Mouse (Mus musculus) spleen, postnatal 36 days (tissue): ENCODE data around the gene Wrb.
A peak's percentile ranks its signal among the peaks of the same experiment; 100 is the strongest.

ENCODE experiments used
- DNase-seq, 2 experiments: peaks; one replicate each; pipeline ENCODE4 v3.0.0; 2022; ENCODE audit warnings: low spot score in 2 of 2, mixed read lengths in 1 of 2

Gene Wrb

DNA sequence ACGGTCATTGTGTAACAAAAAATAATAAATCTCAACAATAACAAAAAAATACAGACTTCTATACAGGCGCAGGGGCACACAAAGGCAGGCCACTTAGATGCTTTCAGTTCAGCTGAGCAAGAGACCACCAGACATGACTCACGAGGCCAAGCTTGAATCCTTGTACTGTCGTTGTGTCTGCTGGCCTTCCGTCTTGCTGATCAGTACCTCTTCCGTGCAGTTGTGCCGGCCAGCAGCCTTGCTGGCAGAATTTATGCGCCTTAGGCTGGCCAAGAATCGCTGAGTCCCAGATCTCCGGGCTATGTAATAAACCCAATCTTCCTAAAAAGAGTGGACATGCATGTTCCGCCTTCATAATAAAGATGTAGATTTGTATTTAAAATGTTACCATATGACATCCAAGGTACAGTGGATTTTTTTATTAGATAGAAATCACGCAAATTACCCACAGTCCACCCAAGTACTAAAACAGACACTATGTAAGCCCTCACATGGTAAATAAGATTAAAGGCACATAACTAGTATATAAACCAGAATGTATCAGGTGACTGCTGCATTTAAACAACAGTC lies 13.4 kb downstream of the Wrb start:
- DNase-seq = no peak

GRCm38 (mm10) chr16:96159091-96159731 lies 14.0 kb downstream of the Wrb start:
- DNase-seq = peak in 1 of 2 experiments; percentile 22

- no peak for DNase-seq
These were observed 14.7 kb downstream of the Wrb start for GRCm38 (mm10) chr16:96159794-96160346.

- DNase-seq = no peak
These were observed 15.7 kb downstream of the Wrb start for GRCm38 (mm10) chr16:96160927-96161326.

DNA sequence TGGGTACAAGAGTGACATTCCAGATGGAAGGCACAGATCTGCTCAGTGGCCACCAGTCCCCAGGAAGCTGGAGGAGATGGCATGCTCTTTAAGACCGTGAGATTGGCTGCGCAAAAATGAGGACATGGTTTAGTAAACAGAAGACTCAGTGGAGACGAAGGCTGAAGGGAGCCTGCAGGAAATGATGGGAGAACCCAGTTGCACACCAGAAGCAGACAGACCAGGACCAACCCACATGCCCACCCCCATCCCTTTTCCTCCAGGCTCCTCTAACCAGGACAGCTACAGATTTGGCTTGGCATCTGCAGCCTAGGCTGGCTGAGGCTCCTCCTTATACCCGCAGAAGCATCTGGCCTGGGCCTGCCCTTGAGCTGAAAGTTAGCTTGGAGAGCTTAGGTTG lies 16.1 kb downstream of the Wrb start:
- DNase-seq = no peak

GRCm38 (mm10) chr16:96165723-96166264 lies 20.6 kb downstream of the Wrb start:
- DNase-seq = no peak

- no peak for DNase-seq
These were observed 23.6 kb downstream of the Wrb start for GRCm38 (mm10) chr16:96168837-96169236.

GRCm38 (mm10) chr16:96173648-96174047 lies 28.4 kb downstream of the Wrb start:
- DNase-seq = no peak

DNA sequence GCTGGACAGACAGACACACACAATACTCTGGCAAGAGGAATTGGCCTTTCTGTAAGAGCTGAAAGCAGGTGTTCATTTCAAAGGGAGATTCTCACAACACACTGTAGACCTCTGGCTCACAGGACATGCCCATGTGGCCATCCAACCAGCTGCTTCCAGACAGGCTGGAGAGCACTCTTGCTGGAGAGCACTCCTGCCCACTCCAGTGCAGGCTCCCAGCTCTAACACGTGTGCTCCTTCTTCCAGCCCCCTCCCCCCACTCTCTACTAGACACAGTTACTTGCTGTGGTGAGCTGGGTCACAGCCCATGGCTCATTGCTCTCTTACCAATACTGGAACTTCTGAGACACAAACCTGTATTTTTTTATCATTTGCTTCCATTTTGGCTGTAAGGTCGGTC lies 30.2 kb downstream of the Wrb start:
- DNase-seq = no peak

- no peak for DNase-seq
These were observed 33.9 kb downstream of the Wrb start for GRCm38 (mm10) chr16:96179156-96179555.

- no peak for DNase-seq
These were observed 42.4 kb downstream of the Wrb start for GRCm38 (mm10) chr16:96187619-96188018.

- DNase-seq = peak; percentile 90 to 91
These were observed 46.6 kb downstream of the Wrb start, which contains the start of gene Lca5l for GRCm38 (mm10) chr16:96191531-96192506. Gene Lca5l (minus strand): TSS chr16:96192271.

DNA sequence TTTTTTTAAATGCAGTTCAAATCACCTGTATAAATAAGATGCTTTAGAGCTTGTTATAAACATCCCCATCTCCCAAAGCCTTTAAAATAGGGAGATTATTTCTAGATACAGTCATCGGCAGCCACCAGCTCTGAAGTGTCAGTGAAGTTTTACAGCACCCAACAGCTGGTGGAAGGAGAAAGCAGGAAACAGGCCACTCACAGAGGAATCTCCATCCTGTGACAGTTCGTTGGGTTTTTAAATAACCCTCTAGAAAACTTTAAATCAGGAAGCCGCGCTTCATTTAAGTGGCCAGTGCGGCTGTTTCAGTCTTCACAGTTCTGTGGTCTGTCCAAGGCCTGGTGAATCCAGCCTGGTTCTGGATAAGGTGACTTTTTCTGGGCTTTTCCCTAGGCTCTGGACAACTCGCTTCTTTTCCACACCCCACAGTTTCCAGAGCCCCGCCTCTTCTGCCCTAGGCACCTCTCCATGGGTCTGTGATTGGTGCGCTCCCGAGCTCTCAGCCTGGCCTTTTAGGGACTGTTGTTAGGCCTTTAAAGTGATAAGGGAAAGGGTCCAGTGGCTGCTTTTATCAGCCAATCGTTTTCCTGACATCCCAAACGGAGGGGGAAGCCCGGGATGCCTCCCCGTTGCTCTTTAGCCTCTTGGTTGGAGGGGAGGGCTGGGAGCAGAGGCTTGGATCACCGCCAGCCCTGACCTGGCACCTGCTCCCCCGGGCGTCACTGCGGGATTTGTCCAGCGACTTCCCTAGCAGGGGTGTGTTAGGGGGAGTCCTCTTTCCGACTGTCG lies 54.9 kb downstream of the Wrb start, which contains the start of gene Sh3bgr:
Gene Sh3bgr (plus strand): TSS at position 538 of the 789 bp plus-strand sequence.
- no peak for DNase-seq

- DNase-seq = no peak
These were observed 55.5 kb downstream of the Wrb start for GRCm38 (mm10) chr16:96200702-96201028.

DNA sequence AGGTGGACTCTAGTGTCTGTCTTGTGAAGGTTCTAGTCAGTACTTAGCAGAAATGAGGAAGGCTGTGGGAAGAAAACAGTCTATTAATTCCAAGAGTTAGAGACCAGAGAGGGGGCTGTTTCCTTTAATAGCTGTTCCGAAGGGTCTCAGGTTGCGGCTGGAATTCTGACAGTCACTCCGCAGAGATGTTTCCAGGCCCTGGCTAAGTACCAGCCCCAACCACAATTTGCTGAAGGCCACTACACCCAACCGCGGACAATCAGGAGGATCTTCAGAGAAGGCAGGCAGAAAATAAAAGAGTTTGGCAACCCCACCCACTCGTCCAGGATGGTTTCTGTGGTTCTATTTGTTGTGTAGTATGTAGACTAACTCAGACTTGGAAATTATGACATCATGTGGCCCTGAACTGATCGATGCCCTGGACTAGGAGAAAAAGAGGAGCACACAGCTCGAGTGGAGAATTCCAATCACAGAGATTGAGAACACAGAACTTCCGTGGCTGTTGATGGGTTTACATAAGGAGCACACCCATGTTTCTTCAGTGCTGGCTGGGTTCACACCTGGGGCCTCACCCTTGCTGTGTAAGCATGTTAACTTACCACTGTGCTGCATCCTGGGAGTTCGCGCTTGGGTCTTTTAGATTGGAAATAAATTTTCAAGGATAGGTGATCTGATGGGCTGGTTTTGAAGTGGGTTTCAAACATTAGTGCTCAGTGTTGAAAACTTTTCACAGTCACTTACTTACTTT lies 56.5 kb downstream of the Wrb start:
- DNase-seq = no peak
